15 mouse cellular contexts compared by ENCODE assay signal in genomic region chr11:44663609-44664141, GRCm38 (mm10). TPM values are rescaled to one million over a fixed set of nuclear protein-coding genes. Genes with fewer than 3 reads are reported as not detected.
DNase-seq lines count a peak whose midpoint lies in the region; ATAC-seq lines count a peak whose summit lies in the region.
"Had no signal": no experiment of that assay in that cellular context is flagged by ENCODE, and none has a peak within 500 bp of the region (broad histone marks: within the 10 kb centered on the region; RNA-seq: fewer than 3 reads in every experiment).

No protein-coding gene starts in this region.

- 31% methylated on average over 4 of the region's 4 CpGs for WGBS in midbrain, embryonic 10.5 days
- 21% methylated on average over 4 of the region's 4 CpGs for WGBS in midbrain, embryonic 16.5 days
- 19% methylated on average over 4 of the region's 4 CpGs for WGBS in embryonic facial prominence, embryonic 10.5 days
- 26% methylated on average over 4 of the region's 4 CpGs for WGBS in midbrain, embryonic 15.5 days

- no peak for ATAC-seq in midbrain, embryonic 16.5 days
- ATAC-seq in midbrain, embryonic 15.5 days (replicated peaks) = no peak
- ATAC-seq: forebrain, embryonic 16.5 days; liver, embryonic 12.5 days had no signal

- peak overlapping the region; percentile 72 for H3K27ac ChIP-seq in midbrain, embryonic 10.5 days (replicated peaks)
- no peak overlapping the region for H3K27ac ChIP-seq in midbrain, embryonic 16.5 days (ENCODE audit: low read length)
- H3K27ac ChIP-seq in embryonic facial prominence, embryonic 10.5 days (replicated peaks) = peak overlapping the region; percentile 57
- peak overlapping the region; percentile 23; the same call in 1 of the 2 replicates for H3K27ac ChIP-seq in midbrain, embryonic 15.5 days
- H3K27ac ChIP-seq: embryonic facial prominence, embryonic 13.5 days; liver, embryonic 12.5 days had no signal

- H3K9ac ChIP-seq in midbrain, embryonic 16.5 days (ENCODE audit: low read depth, low read length) = no peak overlapping the region
- H3K9ac ChIP-seq in midbrain, embryonic 15.5 days = no peak overlapping the region
- H3K9ac ChIP-seq: embryonic facial prominence, embryonic 13.5 days; liver, embryonic 12.5 days; neural tube, embryonic 15.5 days had no signal

- peak; percentile 16 for DNase-seq in adrenal gland, postnatal 10 days
- no peak for DNase-seq in adrenal gland, adult 8-10 months
- no peak for DNase-seq in midbrain, embryonic 10.5 days (ENCODE audit: low spot score)
- DNase-seq in embryonic facial prominence, embryonic 10.5 days (ENCODE audit: low spot score) = no peak
- DNase-seq in thymus, postnatal 10 days (ENCODE audit: low spot score in 2 of 2) = no peak
- no peak for DNase-seq in lung, adult 18-20 months
- DNase-seq: adrenal gland, adult 2 months; cerebellum, adult 11-12 months; kidney, adult 9 months had no signal

- H3K36me3 ChIP-seq in midbrain, embryonic 10.5 days = no peaks in the 10 kb centered on the region
- H3K36me3 ChIP-seq in midbrain, embryonic 16.5 days (ENCODE audit: control insufficient read depth, insufficient read depth, low read length) = no peaks in the 10 kb centered on the region
- H3K36me3 ChIP-seq in embryonic facial prominence, embryonic 10.5 days (replicated peaks) = no peaks in the 10 kb centered on the region
- no peaks in the 10 kb centered on the region for H3K36me3 ChIP-seq in midbrain, embryonic 15.5 days (replicated peaks)
- H3K36me3 ChIP-seq: embryonic facial prominence, embryonic 13.5 days; liver, embryonic 12.5 days; neural tube, embryonic 15.5 days had no signal

- H3K4me3 ChIP-seq in midbrain, embryonic 10.5 days = no peak overlapping the region
- no peak overlapping the region for H3K4me3 ChIP-seq in midbrain, embryonic 16.5 days (ENCODE audit: low read depth, low read length)
- no peak overlapping the region for H3K4me3 ChIP-seq in embryonic facial prominence, embryonic 10.5 days
- no peak overlapping the region for H3K4me3 ChIP-seq in midbrain, embryonic 15.5 days
- H3K4me3 ChIP-seq: embryonic facial prominence, embryonic 13.5 days; liver, embryonic 12.5 days; neural tube, embryonic 15.5 days had no signal

- H3K4me2 ChIP-seq in midbrain, embryonic 16.5 days (ENCODE audit: low read length) = no peak overlapping the region
- H3K4me2 ChIP-seq in midbrain, embryonic 15.5 days = no peak overlapping the region
- H3K4me2 ChIP-seq: embryonic facial prominence, embryonic 13.5 days; liver, embryonic 12.5 days; neural tube, embryonic 15.5 days had no signal

- peaks cover 48% of the 10 kb centered on the region for H3K4me1 ChIP-seq in midbrain, embryonic 10.5 days
- peaks cover 13% of the 10 kb centered on the region for H3K4me1 ChIP-seq in midbrain, embryonic 16.5 days (ENCODE audit: control insufficient read depth, insufficient read depth, low read length)
- peaks cover 60% of the 10 kb centered on the region for H3K4me1 ChIP-seq in embryonic facial prominence, embryonic 10.5 days
- peaks cover 26% of the 10 kb centered on the region for H3K4me1 ChIP-seq in midbrain, embryonic 15.5 days
- H3K4me1 ChIP-seq: liver, embryonic 12.5 days had no signal

- peaks cover 25% of the 10 kb centered on the region; the same call in 1 of the 2 replicates for H3K27me3 ChIP-seq in midbrain, embryonic 10.5 days (ENCODE audit: low read depth, poor library complexity, severe bottlenecking)
- H3K27me3 ChIP-seq in midbrain, embryonic 16.5 days (ENCODE audit: control insufficient read depth, insufficient read depth, low read depth, low read length) = no peaks in the 10 kb centered on the region
- H3K27me3 ChIP-seq in embryonic facial prominence, embryonic 10.5 days (replicated peaks; ENCODE audit: low read depth, poor library complexity, severe bottlenecking) = peaks cover 51% of the 10 kb centered on the region
- H3K27me3 ChIP-seq in midbrain, embryonic 15.5 days (replicated peaks) = no peaks in the 10 kb centered on the region
- H3K27me3 ChIP-seq: neural tube, embryonic 15.5 days had no signal

- H3K9me3 ChIP-seq in midbrain, embryonic 10.5 days (replicated peaks) = no peaks in the 10 kb centered on the region
- H3K9me3 ChIP-seq in midbrain, embryonic 16.5 days (replicated peaks; ENCODE audit: control insufficient read depth, low read length, poor library complexity, severe bottlenecking) = no peaks in the 10 kb centered on the region
- H3K9me3 ChIP-seq in embryonic facial prominence, embryonic 10.5 days = no peaks in the 10 kb centered on the region
- H3K9me3 ChIP-seq in midbrain, embryonic 15.5 days = no peaks in the 10 kb centered on the region
- H3K9me3 ChIP-seq: embryonic facial prominence, embryonic 13.5 days; liver, embryonic 12.5 days; neural tube, embryonic 15.5 days had no signal

RNA-seq across cellular contexts. Expression of gene Ebf1, which starts 46.6 kb away (rescaled TPM):
- 10 to 100 TPM; 36.1 to 53.0 TPM for total RNA-seq in adrenal gland, postnatal 10 days (2021)
- 10 to 100 TPM; 14.1 to 32.8 (median 23.1) TPM for total RNA-seq in adrenal gland, adult 8-10 months (2022)
- 31.8 and 49.2 TPM in 2 replicates for polyA plus RNA-seq in midbrain, embryonic 10.5 days (2016; fragmentation: Nextera tagmentation; extraction: Ambion mirVana)
- polyA plus RNA-seq in midbrain, embryonic 16.5 days (2015; fragmentation: Nextera tagmentation; extraction: Ambion mirVana) = 52.9 and 53.3 TPM in 2 replicates
- polyA plus RNA-seq in embryonic facial prominence, embryonic 10.5 days (2016; fragmentation: Nextera tagmentation; extraction: Ambion mirVana) = 38.5 and 41.9 TPM in 2 replicates
- polyA plus RNA-seq in midbrain, embryonic 15.5 days (2015; fragmentation: Nextera tagmentation; extraction: Ambion mirVana) = 66.6 and 68.9 TPM in 2 replicates
